Mouse (Mus musculus) lung, adult 2 months (tissue): ENCODE results near the gene Pex12. TPM values are rescaled to one million over a fixed set of nuclear protein-coding genes. Genes with fewer than 3 reads are reported as not detected.
"Not testable (repeated sequence)": the region's sequence is repeated elsewhere in the genome, so short reads cannot be mapped to it uniquely, and the experiment has no call there.

ENCODE experiments used
- DNase-seq: peaks from one replicate; pipeline ENCODE4 v3.0.0; 2022
- H3K4me1 ChIP-seq: fragments of 200-500 bp; 2 replicates; pipeline ENCODE4 v1.6.1; 2011; ENCODE audit warnings: low read length; ENCODE audit not compliant: control insufficient read depth, insufficient read depth
- H3K4me3 ChIP-seq: fragments of 200-500 bp; replicated peaks from 2 replicates; pipeline ENCODE3; 2011; ENCODE audit warnings: low read depth, mild to moderate bottlenecking, control low read depth, low read length; ENCODE audit errors: extremely low read depth
- CTCF ChIP-seq: fragments of 200-500 bp; IDR thresholded peaks from 2 replicates; pipeline ENCODE4 v1.5.1; 2011; ENCODE audit warnings: mild to moderate bottlenecking, low read length, control low read depth; ENCODE audit not compliant: insufficient read depth
- POLR2A ChIP-seq: fragments of 200-500 bp; IDR thresholded peaks from 2 replicates; pipeline ENCODE4 v1.6.1; 2011; ENCODE audit warnings: low read depth, mild to moderate bottlenecking, control low read depth, low read length, borderline replicate concordance; ENCODE audit errors: extremely low read depth
- WGBS: fragments of 180-500 bp; shearing (Covaris S2); methylation state at CpG from one replicate; pipeline ENCODE4 v1.1.7; 2018; 5-methylcytosine and 5-hydroxymethylcytosine counted together
- polyA plus RNA-seq: library from polyadenylated mRNA; depleted of rRNA; stranded (reverse); fragments of >200 nt; gene quantifications from 2 replicates; pipeline ENCODE4 v1.2.3, GENCODE M21; 2012; rRNA removed

Gene Pex12
- polyA plus RNA-seq, 1 experiment, result 6.7 TPM

DNA sequence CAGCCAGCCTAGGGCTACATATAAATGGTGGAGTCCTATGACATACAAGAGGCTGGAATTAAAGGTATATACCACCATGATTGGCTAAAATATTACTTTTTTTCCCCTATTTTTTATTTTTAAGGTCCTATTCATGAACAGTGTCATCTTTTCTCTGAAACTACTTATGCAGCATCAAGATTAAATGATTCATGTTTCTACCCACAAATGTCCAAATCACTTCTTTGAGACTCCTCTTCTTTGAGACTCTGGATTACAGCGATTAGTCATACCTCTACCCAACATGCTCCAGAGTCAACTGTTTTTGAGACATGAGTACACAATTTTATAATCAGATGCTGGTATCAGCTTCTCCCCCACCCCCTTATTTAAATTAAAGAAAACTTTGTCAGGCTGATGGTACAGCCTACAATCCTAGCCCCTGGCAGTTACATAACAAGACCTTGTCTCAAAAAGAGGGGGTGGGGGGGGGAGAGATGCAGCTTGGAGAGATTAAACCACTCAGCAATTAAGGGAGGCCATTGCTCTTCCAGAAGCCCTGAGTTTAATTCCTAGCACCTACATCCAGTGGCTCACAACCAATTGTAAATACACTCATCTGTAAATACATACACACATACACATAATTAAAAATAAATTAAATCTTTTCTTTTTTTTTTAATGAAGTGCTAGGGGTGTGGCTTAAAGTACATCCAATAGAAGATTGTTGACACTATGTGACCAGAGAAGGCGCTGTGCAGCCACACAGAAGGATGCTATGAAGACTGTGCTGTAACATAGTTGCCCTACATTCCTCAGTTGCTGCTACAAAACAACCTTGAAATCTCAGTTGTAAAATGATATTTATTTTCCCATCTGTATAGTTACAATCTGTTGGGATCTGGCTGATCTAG, 30.2 kb downstream of the Pex12 start:
- 16% methylated on average over 2 of the region's 2 CpGs for WGBS
- Histone ChIP-seq H3K4me1 (no peaks in the 10 kb centered on the region), H3K4me3 (no peak overlapping the region)
- no peak for DNase-seq
- TF ChIP-seq CTCF (0 out of 2 replicates have a peak, but pooled peaks have one; percentile 15), POLR2A (no peak)

DNA sequence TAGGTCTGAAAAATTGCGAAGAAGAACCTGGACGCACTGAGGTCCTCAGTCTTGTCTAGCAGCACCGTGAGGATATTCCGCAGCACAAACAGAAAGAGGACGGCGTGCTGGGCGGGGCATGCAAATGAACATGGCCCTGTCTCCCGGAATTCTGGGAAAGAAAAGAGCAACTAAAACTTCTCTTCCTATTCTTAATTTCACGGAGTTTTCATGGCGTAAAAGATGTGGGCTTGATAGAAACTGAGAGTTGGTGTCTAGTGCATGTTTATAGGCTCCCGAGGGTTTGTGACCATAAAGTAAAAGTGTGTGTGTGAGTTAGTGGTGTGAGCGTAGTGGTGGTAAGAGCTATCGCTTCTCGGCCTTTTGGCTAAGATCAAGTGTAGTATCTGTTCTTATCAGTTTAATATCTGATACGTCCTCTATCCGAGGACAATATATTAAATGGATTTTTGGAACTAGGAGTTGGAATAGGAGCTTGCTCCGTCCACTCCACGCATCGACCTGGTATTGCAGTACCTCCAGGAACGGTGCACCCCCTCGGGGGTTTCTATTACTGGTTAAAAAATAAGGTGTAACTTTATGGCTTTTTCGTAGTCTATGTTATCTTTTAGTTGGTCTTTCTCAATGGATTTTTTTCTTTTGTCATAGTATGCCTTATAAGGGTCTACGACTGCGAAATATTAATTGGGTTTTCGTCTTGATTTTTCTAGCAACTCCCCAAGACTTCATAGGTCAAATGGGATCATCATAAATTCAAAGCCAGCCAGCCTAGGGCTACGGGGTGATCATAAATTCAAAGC, 31.0 kb downstream of the Pex12 start:
- TF ChIP-seq POLR2A (peak; percentile 32; the same call in 1 of the 2 replicates), CTCF (no peak)
- Histone ChIP-seq H3K4me3 (peak overlapping the region; percentile 71), H3K4me1 (no peaks in the 10 kb centered on the region)
- whole genome bisulfite sequencing, result under 1% methylated on average over 26 of the region's 26 CpGs
- DNase-seq, result peak; percentile 74

DNA sequence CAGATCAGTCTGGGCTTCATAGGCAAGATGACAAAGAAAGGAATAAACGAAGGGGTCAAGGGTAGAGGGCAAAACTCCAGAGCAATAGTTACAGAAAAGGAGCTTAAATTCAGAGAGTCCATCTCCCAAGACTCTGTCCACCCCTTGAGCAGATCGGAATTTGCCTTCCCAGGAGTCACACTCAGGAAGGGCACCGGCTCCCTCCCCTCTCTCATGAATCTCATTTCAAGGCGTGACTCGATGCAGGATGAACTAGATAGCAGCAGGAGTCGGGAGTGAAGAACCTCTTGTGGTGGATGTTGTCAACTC, 31.6 kb downstream of the Pex12 start:
- Histone ChIP-seq H3K4me1 (no peaks in the 10 kb centered on the region), H3K4me3 (peak overlapping the region; percentile 71)
- TF ChIP-seq CTCF, result no peak
- TF ChIP-seq POLR2A, result no peak
- WGBS, result 2% methylated on average over 6 of the region's 6 CpGs
- DNase-seq, result no peak

DNA sequence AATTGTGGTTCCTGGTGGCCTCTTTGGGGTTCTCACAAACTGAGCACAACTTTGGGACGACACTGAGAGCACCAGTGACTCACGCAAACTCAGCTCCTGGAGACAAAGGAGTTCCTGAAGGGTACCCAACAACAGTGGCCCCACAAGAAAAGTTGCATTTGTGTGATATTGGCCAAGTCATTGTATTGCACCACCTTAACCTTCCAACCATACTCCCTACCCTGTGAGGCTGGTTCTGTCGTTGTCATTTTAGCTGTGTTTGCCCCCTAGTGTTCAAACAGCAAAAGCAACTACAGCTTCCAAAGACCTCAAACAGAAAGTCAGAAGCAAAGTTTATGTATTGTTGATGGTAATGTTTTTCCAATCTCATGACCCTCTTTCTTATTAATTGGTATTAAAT, 39.2 kb downstream of the Pex12 start:
- Histone ChIP-seq H3K4me3 (no peak overlapping the region), H3K4me1 (no peaks in the 10 kb centered on the region)
- no peak for DNase-seq
- TF ChIP-seq CTCF (no peak), POLR2A (no peak)
- 59% methylated on average over 3 of the region's 3 CpGs for WGBS

DNA sequence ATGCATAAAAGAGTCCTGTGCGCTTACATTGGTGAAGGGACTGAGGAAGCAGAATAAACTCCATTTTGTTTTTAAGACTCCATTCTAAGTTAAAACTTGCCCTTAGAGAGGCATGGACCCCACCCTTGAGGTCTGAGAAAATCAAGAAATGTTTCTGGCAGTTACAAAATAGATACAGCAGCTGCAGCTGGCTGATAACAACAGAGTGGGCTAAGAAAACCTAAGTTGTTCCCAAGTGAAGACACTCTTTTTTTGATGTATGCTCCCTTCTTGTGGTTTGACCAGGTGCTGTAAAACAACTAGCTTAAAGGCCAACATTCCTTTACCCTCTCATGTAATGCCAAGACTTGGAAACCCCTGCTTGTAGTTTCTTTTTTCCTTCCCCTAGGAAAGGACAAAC, 39.7 kb downstream of the Pex12 start:
- WGBS, result 98% methylated on average over 1 of the region's 1 CpGs
- TF ChIP-seq POLR2A (no peak), CTCF (no peak)
- Histone ChIP-seq H3K4me3 (no peak overlapping the region), H3K4me1 (no peaks in the 10 kb centered on the region)
- DNase-seq, result no peak

DNA sequence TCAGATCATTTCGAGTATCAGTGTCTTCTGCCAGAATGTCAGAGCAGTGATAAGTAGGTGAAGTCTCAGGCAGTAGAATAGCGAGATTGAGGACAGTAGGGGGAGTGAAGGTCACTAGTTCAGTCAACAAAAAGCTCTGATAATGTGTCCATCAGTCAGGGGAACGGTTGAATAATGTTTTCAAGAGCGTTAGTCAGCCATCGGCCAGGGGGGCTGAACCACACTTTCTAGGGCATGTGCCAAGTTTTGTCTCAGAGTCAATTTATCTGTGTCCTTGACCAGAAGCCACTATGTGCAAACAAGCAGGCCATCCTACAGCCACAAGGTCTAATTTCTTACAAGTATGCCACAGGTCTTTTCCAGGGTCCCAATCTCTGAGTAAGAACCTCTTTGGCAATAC, 45.2 kb downstream of the Pex12 start:
- 26% methylated on average over 5 of the region's 5 CpGs for WGBS
- H3K4me1 ChIP-seq, H3K4me3 ChIP-seq, DNase-seq: not testable (repeated sequence)

Other genes starting within 250 kb of the Pex12 start
- 6.5 and 10.1 TPM in 2 replicates for gene Slfn2, start 237.5 kb downstream of the Pex12 start, polyA plus RNA-seq
- gene Slfn1, start 185.7 kb downstream of the Pex12 start, polyA plus RNA-seq, result 1.2 and 4.2 TPM in 2 replicates
- gene Slfn4, start 127.4 kb downstream of the Pex12 start, polyA plus RNA-seq, result 0.55 and 1.1 TPM in 2 replicates
- gene Slfn3, start 111.3 kb downstream of the Pex12 start, polyA plus RNA-seq, result 0.38 and 0.85 TPM in 2 replicates
- gene Slfn14, start 15.9 kb downstream of the Pex12 start, polyA plus RNA-seq, result 0.02 and 0.17 TPM in 2 replicates
- gene Ap2b1, start 3.6 kb downstream of the Pex12 start, polyA plus RNA-seq, result 31.4 and 43.9 TPM in 2 replicates
- 1.9 and 2.4 TPM in 2 replicates for gene Rasl10b, start 106.6 kb upstream of the Pex12 start, polyA plus RNA-seq
- 2.8 TPM in 2 replicates for gene Gas2l2, start 126.9 kb upstream of the Pex12 start, polyA plus RNA-seq
- 0.54 TPM in 1 of 2 replicates, not detected in the other for gene 1700020L24Rik, start 135.1 kb upstream of the Pex12 start, polyA plus RNA-seq
- gene Mmp28, start 160.5 kb upstream of the Pex12 start, polyA plus RNA-seq, result 20.1 and 33.3 TPM in 2 replicates
- 8.5 and 10.7 TPM in 2 replicates for gene Taf15, start 170.5 kb upstream of the Pex12 start, polyA plus RNA-seq
- gene Heatr9, start 219.6 kb upstream of the Pex12 start, polyA plus RNA-seq, result 0.06 TPM in 1 of 2 replicates, not detected in the other
- 70.3 and 198 TPM in 2 replicates for gene Ccl5, start 227.9 kb upstream of the Pex12 start, polyA plus RNA-seq